Mouse (Mus musculus): Measurements from ENCODE around the gene Eif4enif1.

DNA sequence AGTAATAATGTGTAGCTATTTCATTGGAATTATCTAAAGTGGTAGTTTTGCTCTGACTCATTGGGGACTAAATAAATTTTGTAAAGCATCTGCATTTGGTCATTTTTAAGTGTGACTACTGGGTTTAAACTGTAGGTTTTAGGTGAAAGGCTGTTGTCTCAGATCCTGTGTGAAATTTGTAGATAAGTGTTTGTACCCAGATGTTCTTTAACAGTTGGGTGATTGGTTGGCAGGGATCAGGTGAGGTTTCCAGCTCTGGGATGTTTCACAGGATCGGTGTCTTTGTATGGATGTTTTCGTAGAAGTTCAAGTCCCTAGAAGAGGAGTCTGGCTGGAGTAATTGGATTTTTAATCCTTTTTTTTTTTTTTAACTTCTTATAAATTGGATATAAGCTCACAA, 1.6 kb downstream of the Eif4enif1 start:
- no peak for TF ChIP-seq POLR2A (IDR thresholded peaks at IDR 0.05; ENCODE audit: borderline replicate concordance, low read depth, low read length)
- no peak for TF ChIP-seq CTCF (IDR thresholded peaks at IDR 0.05; ENCODE audit: low read depth, low read length)

All from bone marrow macrophage, adult 2 months (primary cell).